Mouse (Mus musculus) forebrain, embryonic 12.5 days (tissue): ENCODE measurements around the gene Nudt22. TPM values are rescaled to one million over a fixed set of nuclear protein-coding genes. Genes with fewer than 3 reads are reported as not detected.

ENCODE experiments used
- ATAC-seq: fragments of 200-750 bp; cut with Nextera tagmentation; 2 replicates; pipeline ENCODE4 v1.8.0; 2017; ENCODE audit warnings: moderate TSS enrichment; ENCODE audit not compliant: low FRiP score
- H3K27ac ChIP-seq: fragments of 300-500 bp; sonication (generic); 2 replicates; pipeline ENCODE4 v1.5.1; 2016; ENCODE audit warnings: mild to moderate bottlenecking
- H3K27me3 ChIP-seq: fragments of 300-500 bp; sonication (generic); 2 replicates; pipeline ENCODE4 v1.6.1; 2016; ENCODE audit warnings: mild to moderate bottlenecking
- H3K36me3 ChIP-seq: fragments of 300-500 bp; sonication (generic); replicated peaks from 2 replicates; pipeline ENCODE4 v1.6.1; 2016; ENCODE audit warnings: mild to moderate bottlenecking
- H3K4me1 ChIP-seq: fragments of 300-500 bp; sonication (generic); 2 replicates; pipeline ENCODE4 v1.6.1; 2016
- H3K4me2 ChIP-seq: fragments of 300-500 bp; sonication (generic); 2 replicates; pipeline ENCODE4 v1.6.1; 2016; ENCODE audit warnings: mild to moderate bottlenecking, moderate library complexity
- H3K4me3 ChIP-seq: fragments of 300-500 bp; sonication (generic); replicated peaks from 2 replicates; pipeline ENCODE4 v1.5.1; 2016; ENCODE audit warnings: mild to moderate bottlenecking
- H3K9ac ChIP-seq: fragments of 300-500 bp; sonication (generic); 2 replicates; pipeline ENCODE4 v1.6.1; 2016; ENCODE audit warnings: mild to moderate bottlenecking
- H3K9me3 ChIP-seq: fragments of 300-500 bp; sonication (generic); 2 replicates; pipeline ENCODE4 v1.6.1; 2016
- WGBS: fragments of 180-500 bp; shearing (Covaris S2); methylation state at CpG from one replicate; pipeline ENCODE4 v1.1.7; 2016; 5-methylcytosine and 5-hydroxymethylcytosine counted together
- polyA plus RNA-seq: library from polyadenylated mRNA; unstranded; fragments of >200 nt; fragmentation: Nextera tagmentation; extraction: Ambion mirVana; gene quantifications from 2 replicates; pipeline ENCODE4 v1.2.1, GENCODE M21; 2016

The Nudt22 gene
- polyA plus RNA-seq, 1 experiment from 2014 or later, result 16.2 TPM

GRCm38 (mm10) chr19:6971644-6972043, 24.3 kb downstream of the Nudt22 start:
- H3K4me2 ChIP-seq, result no peak overlapping the region
- H3K27ac ChIP-seq, result no peak overlapping the region
- 53% methylated on average over 6 of the region's 6 CpGs for WGBS
- no peak overlapping the region for H3K4me3 ChIP-seq
- H3K9me3 ChIP-seq, result no peaks in the 10 kb centered on the region
- H3K36me3 ChIP-seq, result peaks cover 4% of the 10 kb centered on the region; the same call in 1 of the 2 replicates
- H3K4me1 ChIP-seq, result peaks cover 44% of the 10 kb centered on the region
- no peak for ATAC-seq
- H3K27me3 ChIP-seq, result peaks cover 46% of the 10 kb centered on the region
- H3K9ac ChIP-seq, result no peak overlapping the region

GRCm38 (mm10) chr19:6970460-6971085, 25.3 kb downstream of the Nudt22 start:
- Histone ChIP-seq H3K9ac (peak overlapping the region; percentile 44), H3K9me3 (no peaks in the 10 kb centered on the region), H3K4me3 (no peak overlapping the region), H3K27ac (peak overlapping the region; percentile 56; the same call in 1 of the 2 replicates), H3K27me3 (peaks cover 46% of the 10 kb centered on the region), H3K4me2 (peak overlapping the region; percentile 57), H3K36me3 (no peaks in the 10 kb centered on the region), H3K4me1 (peaks cover 34% of the 10 kb centered on the region)
- 13% methylated on average over 11 of the region's 11 CpGs for WGBS
- ATAC-seq, result no peak

GRCm38 (mm10) chr19:6969665-6970381, 26.1 kb downstream of the Nudt22 start:
- 0 out of 2 replicates have a peak, but pooled peaks cover 3% of the 10 kb centered on the region for H3K36me3 ChIP-seq
- peak overlapping the region; percentile 53 for H3K9ac ChIP-seq
- 0 out of 2 replicates have a peak overlapping the region, but pooled peaks have one; percentile 56 for H3K27ac ChIP-seq
- under 1% methylated on average over 43 of the region's 55 CpGs for WGBS
- no peaks in the 10 kb centered on the region for H3K9me3 ChIP-seq
- peaks cover 34% of the 10 kb centered on the region for H3K4me1 ChIP-seq
- H3K27me3 ChIP-seq, result peaks cover 46% of the 10 kb centered on the region
- peak overlapping the region; percentile 57 for H3K4me2 ChIP-seq
- peak overlapping the region; percentile 48 for H3K4me3 ChIP-seq
- ATAC-seq, result peak; percentile 15

GRCm38 (mm10) chr19:6969291-6969664, 26.6 kb downstream of the Nudt22 start:
- peak overlapping the region; percentile 53 for H3K9ac ChIP-seq
- H3K27ac ChIP-seq, result no peak overlapping the region
- under 1% methylated on average over 20 of the region's 20 CpGs for WGBS
- H3K27me3 ChIP-seq, result peaks cover 46% of the 10 kb centered on the region
- H3K4me3 ChIP-seq, result peak overlapping the region; percentile 48
- peak overlapping the region; percentile 57 for H3K4me2 ChIP-seq
- peaks cover 34% of the 10 kb centered on the region for H3K4me1 ChIP-seq
- 0 out of 2 replicates have a peak, but pooled peaks cover 6% of the 10 kb centered on the region for H3K36me3 ChIP-seq
- no peaks in the 10 kb centered on the region for H3K9me3 ChIP-seq
- ATAC-seq, result no peak; the same call in 1 of the 2 replicates

- Histone ChIP-seq H3K27ac (no peak overlapping the region), H3K27me3 (peaks cover 46% of the 10 kb centered on the region), H3K4me3 (peak overlapping the region; percentile 48), H3K36me3 (0 out of 2 replicates have a peak, but pooled peaks cover 10% of the 10 kb centered on the region), H3K4me2 (peak overlapping the region; percentile 57), H3K4me1 (peaks cover 29% of the 10 kb centered on the region), H3K9me3 (no peaks in the 10 kb centered on the region), H3K9ac (peak overlapping the region; percentile 25; the same call in 1 of the 2 replicates)
- 14% methylated on average over 15 of the region's 15 CpGs for WGBS
- no peak for ATAC-seq
Observed at GRCm38 (mm10) chr19:6968491-6969271, 27.2 kb downstream of the Nudt22 start.

DNA sequence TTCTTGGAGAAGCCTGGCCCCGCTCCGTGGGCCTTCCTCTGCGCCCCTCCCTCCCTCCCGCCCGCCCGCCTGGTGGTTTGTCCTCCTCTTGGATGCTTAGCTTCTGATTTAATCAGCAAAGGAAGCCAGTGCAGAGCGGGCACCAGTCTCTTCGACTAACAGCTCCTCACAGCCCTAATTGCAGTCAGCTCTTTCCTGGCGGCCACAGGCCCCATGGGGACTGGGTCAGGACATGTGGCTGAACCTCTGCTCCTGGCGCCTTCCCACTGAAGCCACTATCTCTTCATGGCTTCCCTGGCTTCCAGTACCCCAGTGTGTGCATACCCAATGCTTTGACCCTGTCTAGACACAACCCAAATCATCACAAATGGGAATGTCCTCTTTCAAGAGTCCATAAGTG, 39.5 kb downstream of the Nudt22 start:
- Histone ChIP-seq H3K9me3 (no peaks in the 10 kb centered on the region), H3K4me1 (peaks cover 11% of the 10 kb centered on the region), H3K27me3 (no peaks in the 10 kb centered on the region), H3K27ac (no peak overlapping the region), H3K36me3 (peaks cover 38% of the 10 kb centered on the region), H3K4me3 (no peak overlapping the region), H3K9ac (no peak overlapping the region), H3K4me2 (no peak overlapping the region)
- no peak for ATAC-seq
- 80% methylated on average over 9 of the region's 10 CpGs for WGBS

GRCm38 (mm10) chr19:6955424-6955823, 40.5 kb downstream of the Nudt22 start:
- no peak overlapping the region for H3K27ac ChIP-seq
- peaks cover 38% of the 10 kb centered on the region for H3K36me3 ChIP-seq
- ATAC-seq, result no peak

GRCm38 (mm10) chr19:6954046-6954445, 41.9 kb downstream of the Nudt22 start:
- no peaks in the 10 kb centered on the region for H3K27me3 ChIP-seq
- peaks cover 26% of the 10 kb centered on the region for H3K36me3 ChIP-seq
- no peak overlapping the region for H3K4me3 ChIP-seq
- no peak for ATAC-seq
- H3K4me2 ChIP-seq, result no peak overlapping the region
- peaks cover 18% of the 10 kb centered on the region for H3K4me1 ChIP-seq
- H3K9me3 ChIP-seq, result no peaks in the 10 kb centered on the region
- no peak overlapping the region for H3K9ac ChIP-seq
- WGBS, result 54% methylated on average over 9 of the region's 9 CpGs
- H3K27ac ChIP-seq, result no peak overlapping the region

More at GRCm38 (mm10) chr19:6955424-6955823, 40.5 kb downstream of the Nudt22 start:
- no peaks in the 10 kb centered on the region for H3K9me3 ChIP-seq
- no peaks in the 10 kb centered on the region for H3K27me3 ChIP-seq
- peaks cover 11% of the 10 kb centered on the region for H3K4me1 ChIP-seq
- H3K9ac ChIP-seq, result no peak overlapping the region
- WGBS, result 89% methylated on average over 7 of the region's 7 CpGs
- H3K4me3 ChIP-seq, result no peak overlapping the region
- no peak overlapping the region for H3K4me2 ChIP-seq

DNA sequence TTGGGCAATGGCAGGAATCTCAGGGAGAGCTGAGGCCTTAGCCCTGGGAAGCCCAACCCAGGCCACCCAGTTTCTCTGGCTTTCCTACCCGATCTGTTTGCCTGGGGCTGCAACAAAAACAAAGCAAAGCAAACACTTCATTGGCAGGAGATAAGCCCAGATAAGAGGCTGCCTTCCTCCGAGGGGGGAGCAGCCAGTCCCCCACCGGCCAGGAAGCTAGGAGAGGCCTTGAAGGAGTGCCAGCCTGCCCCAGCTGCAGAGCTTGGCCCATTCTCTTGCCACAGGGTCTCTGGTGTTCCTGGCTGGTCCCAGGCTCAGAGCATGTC, 43.2 kb downstream of the Nudt22 start:
- peaks cover 18% of the 10 kb centered on the region for H3K4me1 ChIP-seq
- H3K36me3 ChIP-seq, result peaks cover 19% of the 10 kb centered on the region
- H3K9ac ChIP-seq, result peak overlapping the region; percentile 77
- no peaks in the 10 kb centered on the region for H3K27me3 ChIP-seq
- H3K9me3 ChIP-seq, result no peaks in the 10 kb centered on the region
- ATAC-seq, result no peak
- H3K27ac ChIP-seq, result peak overlapping the region; percentile 10; the same call in 1 of the 2 replicates
- WGBS, result 40% methylated on average over 3 of the region's 3 CpGs
- H3K4me2 ChIP-seq, result peak overlapping the region; percentile 98
- peak overlapping the region; percentile 60 for H3K4me3 ChIP-seq

DNA sequence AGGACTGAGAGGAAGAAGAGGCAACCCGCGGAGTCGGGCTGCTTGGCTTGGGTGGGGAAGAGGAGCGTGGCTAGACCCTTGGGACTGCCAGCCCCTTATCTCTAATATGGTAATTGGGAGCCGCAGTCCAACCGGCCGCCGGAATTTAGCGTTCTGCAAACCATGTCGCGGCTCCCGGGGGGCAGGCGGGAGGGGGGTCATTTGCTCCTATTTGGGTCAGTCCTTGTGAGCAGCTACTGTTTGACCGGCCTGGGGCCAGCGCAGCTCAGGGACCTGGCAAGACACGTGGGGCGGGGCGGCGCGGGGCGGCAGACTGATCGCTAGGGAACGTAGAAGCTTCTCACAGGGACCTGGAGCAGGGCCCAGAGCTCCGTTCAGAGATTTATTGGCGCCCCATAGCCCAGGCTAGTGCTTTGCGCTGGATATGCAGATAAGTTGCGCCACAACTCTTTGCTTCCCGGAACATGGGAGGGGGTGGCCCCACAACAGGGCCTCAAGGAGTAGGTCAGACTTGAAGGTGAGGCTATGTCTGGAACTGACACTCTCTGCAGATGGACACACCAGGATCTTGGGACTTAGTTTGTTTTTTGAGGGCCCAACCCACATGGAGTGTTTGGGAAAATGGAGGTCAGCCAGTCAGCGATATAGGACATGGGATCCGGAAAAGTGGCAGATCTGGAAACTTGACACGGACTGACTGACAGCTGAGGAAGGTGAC, 43.8 kb downstream of the Nudt22 start:
- Histone ChIP-seq H3K27ac (peak overlapping the region; percentile 98), H3K4me1 (peaks cover 18% of the 10 kb centered on the region), H3K9ac (peak overlapping the region; percentile 77), H3K4me3 (peak overlapping the region; percentile 60), H3K9me3 (no peaks in the 10 kb centered on the region), H3K4me2 (peak overlapping the region; percentile 98), H3K36me3 (peaks cover 20% of the 10 kb centered on the region), H3K27me3 (no peaks in the 10 kb centered on the region)
- WGBS, result 2% methylated on average over 31 of the region's 31 CpGs
- ATAC-seq, result peak; percentile 47

GRCm38 (mm10) chr19:6951381-6951968, 44.4 kb downstream of the Nudt22 start:
- peak; percentile 82 for ATAC-seq
- Histone ChIP-seq H3K36me3 (peaks cover 22% of the 10 kb centered on the region), H3K9me3 (no peaks in the 10 kb centered on the region), H3K27ac (peak overlapping the region; percentile 98), H3K27me3 (no peaks in the 10 kb centered on the region), H3K9ac (peak overlapping the region; percentile 77), H3K4me2 (peak overlapping the region; percentile 98), H3K4me3 (peak overlapping the region; percentile 60), H3K4me1 (peaks cover 18% of the 10 kb centered on the region)
- under 1% methylated on average over 35 of the region's 35 CpGs for WGBS
